Mouse (Mus musculus) liver, adult 2 months (tissue): Measurements from ENCODE around the gene Hrh1.

Experiments used
- CTCF ChIP-seq: fragments of 200-500 bp; IDR thresholded peaks from 2 replicates; pipeline ENCODE4 v1.5.1; 2011; ENCODE audit warnings: low read depth, low read length, control low read depth
- POLR2A ChIP-seq: fragments of 200-500 bp; IDR thresholded peaks from 2 replicates; pipeline ENCODE4 v1.6.1; 2011; ENCODE audit warnings: low read length, control low read depth; ENCODE audit not compliant: insufficient read depth; ENCODE audit errors: extremely low read depth

DNA sequence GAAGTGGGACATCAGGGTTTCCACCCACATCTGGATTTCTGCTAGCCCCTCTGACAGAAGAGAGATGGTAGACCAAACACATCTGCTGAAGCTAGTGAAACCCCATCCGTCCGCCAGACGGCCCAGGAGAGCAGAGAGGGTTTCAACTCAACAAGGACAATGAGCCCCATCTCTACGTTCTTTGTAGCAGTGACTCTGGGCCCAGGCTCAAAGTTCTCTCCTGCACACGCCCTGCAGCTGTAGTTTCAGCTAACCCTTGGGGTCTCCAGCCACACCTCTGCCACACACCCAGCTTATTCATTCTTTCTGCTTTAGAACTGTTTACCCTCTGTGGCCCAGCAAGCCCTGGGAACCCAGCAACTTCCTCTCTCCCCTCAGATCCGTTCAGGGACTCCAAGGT lies 10.4 kb upstream of the Hrh1 start:
- TF ChIP-seq CTCF: no peak
- no peak for TF ChIP-seq POLR2A
